Mouse (Mus musculus) heart, adult 18-20 months (tissue): Measurements from ENCODE around the gene Plac8. TPM values are rescaled to one million over a fixed set of nuclear protein-coding genes. Genes with fewer than 3 reads are reported as not detected.
A peak's percentile ranks its signal among the peaks of the same experiment; 100 is the strongest.

Experiments
- DNase-seq, 2 experiments: peaks; one replicate each; pipeline ENCODE4 v3.0.0; 2021 to 2022; ENCODE audit warnings: mixed read lengths in 1 of 2
- long read RNA-seq, 2 experiments: library from polyadenylated mRNA; stranded (forward); transcript quantifications; one replicate each; pipeline ENCODE4 v2.0.0; 2021
- total RNA-seq, 2 experiments: library from RNA; stranded (reverse); gene quantifications; 2 replicates each; pipeline ENCODE4 v1.2.3; 2021

Plac8 gene
- total RNA-seq: 1 to 10 TPM; 1.1 to 4.1 TPM
- long read RNA-seq, experiment 1, partial matches to known transcripts: 0 of 1 reads
- long read RNA-seq, experiment 1, other reads (novel, unspliced or antisense): 0 of 1 reads
- long read RNA-seq, experiment 2, partial matches to known transcripts: 0 of 3 reads
- long read RNA-seq, experiment 2, other reads (novel, unspliced or antisense): 0 of 3 reads

GRCm38 (mm10) chr5:100572069-100572468, at the start of gene Plac8:
Gene Plac8 (minus strand): TSS chr5:100572245.
- no peak for DNase-seq

- no peak for DNase-seq
Observed at GRCm38 (mm10) chr5:100620952-100621351, 48.9 kb upstream of the Plac8 start.

- no peak for DNase-seq
Observed at GRCm38 (mm10) chr5:100619586-100620275, 47.7 kb upstream of the Plac8 start.

GRCm38 (mm10) chr5:100613896-100614768, 42.1 kb upstream of the Plac8 start:
- no peak for DNase-seq

DNA sequence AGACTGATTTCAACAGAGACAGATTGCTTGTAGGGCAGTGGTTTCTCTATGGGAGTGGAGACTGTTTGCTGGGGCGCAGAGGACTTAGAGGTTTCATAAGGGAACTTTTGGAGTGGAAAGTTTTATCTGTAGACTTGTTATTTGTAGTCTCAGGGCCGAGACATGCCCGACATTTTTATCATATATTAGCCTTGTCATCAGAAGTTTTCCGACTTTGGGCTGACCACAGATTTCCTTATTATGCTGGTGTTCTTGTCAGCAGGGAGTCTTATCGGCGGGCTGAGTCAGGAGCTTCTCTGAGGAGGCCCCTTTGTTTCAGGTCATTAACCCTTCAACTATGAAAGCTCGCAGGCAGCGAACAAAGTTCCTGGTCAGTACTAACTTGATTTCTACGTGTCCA, 35.8 kb upstream of the Plac8 start:
- no peak for DNase-seq

DNA sequence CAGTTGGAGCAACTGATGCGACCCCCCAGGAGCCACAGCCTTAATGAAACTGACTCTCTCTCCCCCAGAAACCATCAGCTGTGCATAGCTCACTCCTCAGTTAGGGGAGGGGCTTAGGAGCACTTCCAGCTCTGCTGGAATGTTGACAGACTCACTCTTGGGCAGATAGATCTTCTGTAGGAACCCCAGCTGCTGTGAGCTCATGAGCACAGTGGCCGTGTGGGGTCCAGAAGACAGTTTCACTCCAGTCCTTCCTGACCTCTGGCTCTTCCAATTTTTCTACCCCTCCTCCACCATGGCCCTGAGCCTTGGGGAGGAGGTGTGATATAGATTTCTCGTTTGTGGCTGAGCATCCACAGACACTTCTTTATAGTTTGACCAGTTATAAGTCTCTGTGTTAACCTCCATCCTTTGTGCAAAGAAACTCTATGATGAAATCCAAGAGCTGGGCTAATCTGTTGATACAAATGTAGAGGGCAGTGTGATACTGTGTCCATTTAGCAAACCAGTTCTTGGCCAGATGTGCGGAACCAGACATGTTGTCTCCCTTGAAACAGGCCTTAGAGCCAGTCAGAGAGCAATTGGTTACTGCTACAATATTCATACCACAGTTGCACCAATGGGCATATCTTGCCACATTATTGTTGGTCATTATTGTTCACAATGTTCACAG, 35.2 kb upstream of the Plac8 start:
- DNase-seq: peak in 1 of 2 experiments; percentile 24

DNA sequence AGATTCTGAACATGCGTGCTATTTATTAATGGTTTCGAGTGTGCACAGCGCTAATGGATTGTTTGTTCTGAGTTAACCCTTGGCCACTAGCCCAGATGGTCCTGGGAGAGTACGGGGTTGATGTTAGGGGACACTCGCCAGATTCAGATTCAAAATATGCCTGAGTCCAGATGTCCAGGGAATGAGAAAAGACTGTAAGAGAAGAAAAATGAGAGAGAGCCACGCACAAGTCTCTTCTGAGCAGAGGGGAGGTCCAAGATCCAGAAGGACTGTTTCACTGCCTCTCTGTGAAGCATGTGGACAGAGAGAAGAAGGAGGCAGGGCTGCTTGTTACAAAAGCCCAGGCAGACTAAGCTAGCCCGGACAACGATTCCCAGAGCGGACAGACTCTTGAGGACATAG, 33.8 kb upstream of the Plac8 start:
- peak; percentile 86 to 87 for DNase-seq

DNA sequence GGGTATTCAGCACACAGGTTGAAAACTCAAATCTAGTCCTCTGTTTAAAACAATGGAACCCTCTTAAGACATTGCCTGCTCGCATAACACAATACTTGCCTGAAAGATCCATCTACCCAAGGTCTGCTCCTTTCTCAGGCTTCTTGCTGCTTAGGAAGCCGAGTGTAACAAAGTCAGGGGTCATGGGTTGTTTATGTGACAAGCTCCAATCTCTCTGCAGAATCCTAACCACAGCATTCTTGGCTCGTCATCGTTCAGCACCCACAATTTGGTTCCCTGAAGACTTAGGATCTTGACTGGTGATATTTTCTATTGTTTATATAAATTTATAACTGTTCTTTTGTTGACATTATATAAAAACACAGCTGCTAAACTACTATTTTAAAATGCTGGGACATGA, 32.0 kb upstream of the Plac8 start:
- peak in 1 of 2 experiments; percentile 17 for DNase-seq

DNA sequence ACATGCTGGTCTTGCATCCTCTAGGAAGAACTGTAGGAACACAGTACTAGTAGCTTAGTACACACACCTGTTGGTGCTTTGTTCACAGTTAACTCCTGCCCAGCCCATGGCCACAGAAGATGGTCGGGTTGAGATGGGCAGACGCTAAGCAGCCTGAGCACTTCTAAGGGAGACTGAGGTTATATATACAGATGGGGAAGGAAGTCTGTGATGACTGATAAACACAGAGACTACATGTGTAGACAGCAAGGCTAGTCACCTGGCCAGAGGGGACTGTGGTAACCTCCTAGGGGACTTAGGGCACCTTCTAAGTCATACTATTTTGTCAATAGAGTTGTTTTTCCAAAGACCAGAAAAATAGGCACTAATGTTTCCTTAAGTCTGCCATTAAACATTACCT, 29.8 kb upstream of the Plac8 start:
- DNase-seq: no peak

DNA sequence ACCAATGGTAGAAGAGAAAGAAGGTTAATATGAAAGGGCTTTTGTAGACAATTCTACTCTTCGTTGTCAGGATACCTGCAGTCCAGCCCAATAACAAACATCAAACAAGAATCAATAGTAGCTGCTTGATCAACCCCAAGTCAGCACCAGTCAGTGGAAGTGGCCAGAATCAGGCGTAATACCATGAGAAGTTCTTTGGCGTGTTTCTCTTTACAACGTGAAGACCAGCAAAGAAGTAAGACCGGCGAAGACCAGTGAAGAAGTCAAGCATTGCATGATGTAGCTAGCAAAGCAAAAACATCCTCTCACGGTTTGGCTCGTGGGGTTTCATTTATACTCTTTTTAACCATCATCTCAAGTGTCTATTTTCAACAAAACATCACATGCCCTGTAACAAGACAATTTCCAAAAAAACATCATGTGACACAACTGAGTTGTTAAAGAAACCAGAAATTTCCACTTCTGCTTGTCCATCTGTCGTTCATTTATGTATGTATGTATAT, 27.0 kb upstream of the Plac8 start:
- no peak for DNase-seq

DNA sequence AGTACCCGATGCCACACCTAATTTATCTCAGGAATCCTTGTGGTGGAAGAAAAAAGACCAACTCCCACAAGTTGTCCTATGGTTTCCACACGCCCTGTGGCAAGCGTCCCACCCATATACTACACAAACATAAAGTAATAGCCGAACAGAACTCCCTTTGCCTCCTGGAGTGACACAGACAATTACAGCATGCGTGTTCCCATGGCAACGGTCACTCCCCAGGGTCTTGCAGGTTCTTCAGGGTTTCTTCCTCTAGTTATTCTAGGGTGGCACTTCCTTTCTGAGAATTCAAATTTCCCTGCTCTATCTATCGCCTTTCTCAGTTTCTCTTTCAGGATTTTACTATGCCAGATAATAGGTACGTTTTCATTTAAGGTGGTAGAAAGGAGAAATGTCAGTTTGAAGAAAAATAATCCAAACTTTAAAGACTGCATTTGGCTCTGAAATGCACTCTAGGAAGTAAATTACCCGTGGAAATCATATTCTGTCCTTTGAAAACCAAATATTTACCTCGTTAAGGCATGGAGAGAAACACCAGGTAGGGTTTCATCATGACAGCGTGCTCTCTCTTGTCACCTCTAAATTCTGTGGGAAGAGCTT, 25.9 kb upstream of the Plac8 start:
- peak in 1 of 2 experiments; percentile 25 for DNase-seq

DNA sequence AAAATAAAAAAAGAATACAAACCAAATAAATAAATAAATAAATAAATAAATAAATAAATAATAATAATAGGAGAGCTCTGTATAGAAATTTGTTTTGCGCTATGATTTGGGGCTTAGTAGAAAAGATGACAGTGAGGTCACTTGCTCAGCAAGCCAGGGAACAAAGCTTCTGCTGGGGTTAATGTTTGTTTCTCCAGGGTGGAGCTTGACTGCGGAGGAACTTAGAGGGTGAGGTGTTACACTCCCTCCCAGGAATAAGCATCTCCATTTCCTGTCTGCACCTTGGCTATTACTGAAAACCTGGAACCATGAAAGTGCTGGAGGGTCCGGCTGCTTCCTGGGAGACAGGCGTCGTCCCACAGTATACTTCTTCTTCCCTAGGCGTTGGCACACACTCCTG, 24.0 kb upstream of the Plac8 start:
- DNase-seq: no peak

DNA sequence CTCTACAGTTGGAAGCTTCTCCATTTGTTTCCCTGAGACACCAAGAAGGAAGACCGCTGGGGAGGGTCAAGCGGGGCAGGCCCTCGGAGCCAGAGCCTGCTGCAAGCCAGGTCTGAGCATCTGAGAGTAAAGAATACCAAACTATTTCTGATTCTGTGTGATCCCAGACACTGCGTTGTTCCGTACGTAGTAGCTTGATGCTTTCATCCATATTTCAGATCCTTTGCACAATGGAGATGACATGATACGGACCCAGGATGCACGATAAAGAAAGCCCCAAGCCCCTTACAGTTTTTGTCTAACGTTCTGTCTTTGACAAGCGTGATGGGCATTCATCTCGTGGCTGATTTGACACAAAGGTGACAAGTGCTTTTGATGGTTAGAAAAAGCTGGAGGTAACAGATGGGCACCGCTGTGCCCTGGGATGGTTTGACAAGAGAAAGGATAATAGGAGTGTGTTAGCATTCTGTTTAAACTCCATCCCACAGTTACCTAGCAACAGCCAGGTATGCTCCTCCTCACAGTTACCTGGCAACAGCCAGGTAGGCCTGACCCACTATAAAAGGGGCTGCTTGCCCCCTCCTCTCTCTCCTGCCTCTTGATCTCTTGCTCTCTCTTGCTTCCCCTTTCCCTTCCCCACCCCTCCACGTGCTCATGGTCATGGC, 22.9 kb upstream of the Plac8 start:
- no peak for DNase-seq

DNA sequence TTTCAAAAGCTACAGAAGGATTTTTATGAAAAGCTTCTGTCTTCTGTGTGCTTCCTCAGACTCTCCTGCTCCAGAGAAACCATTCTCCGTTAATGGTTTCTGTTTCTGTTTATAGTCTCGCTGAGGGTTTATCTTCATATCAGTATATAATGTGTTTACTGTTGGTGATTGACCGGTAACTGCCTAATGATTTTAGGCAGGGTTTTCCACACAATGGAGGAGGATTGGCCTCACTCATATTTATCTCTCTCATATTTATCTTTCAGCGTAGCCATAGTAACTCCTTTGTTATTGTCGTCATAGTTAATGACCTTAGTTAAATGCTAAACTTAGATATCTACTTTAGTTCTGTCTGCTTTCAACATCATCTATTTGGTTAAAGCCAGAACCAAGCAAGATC, 18.5 kb upstream of the Plac8 start:
- no peak for DNase-seq

GRCm38 (mm10) chr5:100587626-100588025, 15.6 kb upstream of the Plac8 start:
- DNase-seq: peak; percentile 45 to 58

- no peak for DNase-seq
Observed at GRCm38 (mm10) chr5:100587136-100587535, 15.1 kb upstream of the Plac8 start.

- no peak for DNase-seq
Observed at GRCm38 (mm10) chr5:100585657-100586056, 13.6 kb upstream of the Plac8 start.

DNA sequence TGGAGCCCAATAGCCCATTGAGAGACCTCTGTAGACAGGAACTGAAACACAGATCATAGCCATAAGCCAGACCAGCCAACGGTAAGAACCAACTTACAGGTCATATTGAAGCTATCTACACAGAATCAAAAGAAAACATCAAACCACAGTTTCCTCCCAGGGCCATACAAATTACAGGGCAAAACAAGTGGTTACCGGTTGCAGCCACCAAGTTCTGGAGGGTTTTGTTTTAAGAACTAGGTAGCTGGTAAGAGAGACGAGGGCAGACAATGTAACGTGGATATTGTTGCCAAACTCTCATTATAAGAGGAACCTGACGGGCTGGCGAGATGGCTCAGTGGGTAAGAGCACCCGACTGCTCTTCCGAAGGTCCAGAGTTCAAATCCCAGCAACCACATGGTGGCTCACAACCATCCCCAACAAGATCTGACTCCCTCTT, 13.2 kb upstream of the Plac8 start:
- DNase-seq: no peak

DNA sequence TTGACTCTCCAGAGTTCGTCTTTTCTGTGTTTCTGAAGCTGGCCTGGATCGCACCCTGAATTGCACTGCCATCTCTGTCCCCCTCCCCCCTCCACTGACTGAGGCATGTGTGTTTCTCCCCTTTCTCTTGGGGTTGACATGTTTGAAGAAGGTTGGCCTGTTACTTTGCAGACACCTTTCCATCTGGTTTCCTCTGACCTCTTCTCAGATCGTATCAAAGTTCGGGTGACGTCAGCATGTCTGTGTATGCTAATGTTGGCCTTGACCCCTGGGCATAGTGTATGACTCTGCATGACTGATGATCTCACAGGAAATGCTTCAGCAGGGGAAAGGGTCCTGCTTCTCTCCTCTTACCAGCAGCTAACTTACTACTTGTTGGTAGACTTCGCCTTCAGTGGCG, 11.0 kb upstream of the Plac8 start:
- DNase-seq: no peak

- no peak for DNase-seq
Observed at GRCm38 (mm10) chr5:100582435-100582826, 10.4 kb upstream of the Plac8 start.
